Mouse (Mus musculus) hindbrain, postnatal 0 days (tissue): Measurements from ENCODE around the gene Olfr961. TPM values are rescaled to one million over a fixed set of nuclear protein-coding genes. Genes with fewer than 3 reads are reported as not detected.

Experiments used
- ATAC-seq: fragments of 200-750 bp; cut with Nextera tagmentation; 2 replicates; pipeline ENCODE4 v1.8.0; 2017; ENCODE audit warnings: mild to moderate bottlenecking, moderate TSS enrichment, moderate library complexity
- DNase-seq: peaks from one replicate; pipeline ENCODE4 v3.0.0-alpha.2; 2015; ENCODE audit warnings: low spot score
- H3K27ac ChIP-seq: fragments of 300-500 bp; sonication (generic); 2 replicates; pipeline ENCODE4 v1.5.1; 2014; ENCODE audit warnings: mild to moderate bottlenecking
- H3K27me3 ChIP-seq: fragments of 300-500 bp; sonication (generic); 2 replicates; pipeline ENCODE4 v1.6.1; 2014; ENCODE audit warnings: low read length, mixed read lengths; ENCODE audit not compliant: insufficient read depth
- H3K36me3 ChIP-seq: fragments of 300-500 bp; sonication (generic); 2 replicates; pipeline ENCODE4 v1.6.1; 2014; ENCODE audit warnings: low read length, mixed read lengths; ENCODE audit not compliant: insufficient read depth
- H3K4me1 ChIP-seq: fragments of 300-500 bp; sonication (generic); 2 replicates; pipeline ENCODE4 v1.6.1; 2014; ENCODE audit warnings: antibody characterized with exemption, low read length, mixed read lengths; ENCODE audit not compliant: insufficient read depth
- H3K4me2 ChIP-seq: fragments of 300-500 bp; sonication (generic); 2 replicates; pipeline ENCODE4 v1.6.1; 2014; ENCODE audit warnings: low read depth, mild to moderate bottlenecking, low read length, moderate library complexity, mixed read lengths
- H3K4me3 ChIP-seq: fragments of 300-500 bp; sonication (generic); 2 replicates; pipeline ENCODE4 v1.5.1; 2014; ENCODE audit warnings: low read length
- H3K9ac ChIP-seq: fragments of 300-500 bp; sonication (generic); replicated peaks from 2 replicates; pipeline ENCODE4 v1.6.1; 2014; ENCODE audit warnings: mild to moderate bottlenecking, low read length, moderate library complexity, mixed read lengths
- H3K9me3 ChIP-seq: fragments of 300-500 bp; sonication (generic); 2 replicates; pipeline ENCODE4 v1.6.1; 2016; ENCODE audit warnings: low read length, mixed read lengths
- CTCF ChIP-seq: IDR thresholded peaks from 2 replicates; pipeline ENCODE4 v1.5.1; 2016; ENCODE audit warnings: antibody characterized with exemption, control low read depth, low read depth
- WGBS: fragments of 180-500 bp; shearing (Covaris S2); extraction: QIAGEN DNeasy Blood & Tissue Kit; methylation state at CpG from one replicate; pipeline ENCODE4 v1.1.7; 2014; 5-methylcytosine and 5-hydroxymethylcytosine counted together
- polyA plus RNA-seq: library from polyadenylated mRNA; unstranded; fragments of >200 nt; fragmentation: Nextera tagmentation; extraction: Ambion mirVana; gene quantifications from 2 replicates; pipeline ENCODE4 v1.2.1, GENCODE M21; 2015
- total RNA-seq: library from RNA; depleted of rRNA; stranded (reverse); fragments of >200 nt; gene quantifications from 2 replicates; pipeline ENCODE4 v1.2.3, GENCODE M21; 2014

The Olfr961 gene
- total and polyA plus RNA-seq, 2 experiments from 2014 or later: not detected

DNA sequence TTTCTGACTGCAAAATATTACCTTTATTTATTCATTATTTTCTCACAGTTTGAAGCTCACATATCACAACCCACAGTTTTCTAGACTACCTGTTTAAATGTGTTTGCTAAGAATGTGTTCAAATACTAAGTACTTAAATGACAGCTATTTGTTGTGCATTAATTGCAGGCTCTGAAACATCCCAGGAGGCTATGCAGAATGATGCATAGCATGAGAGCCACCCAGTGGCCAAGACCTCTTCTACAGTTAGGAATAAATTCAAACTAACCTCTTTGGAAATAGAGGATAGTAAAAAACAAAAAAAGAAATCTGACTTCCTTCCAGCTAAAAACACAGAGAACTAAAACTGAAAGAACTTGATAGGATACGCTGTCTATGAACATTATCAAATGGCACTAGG lies 32.9 kb upstream of the Olfr961 start:
- ATAC-seq: no peak

DNA sequence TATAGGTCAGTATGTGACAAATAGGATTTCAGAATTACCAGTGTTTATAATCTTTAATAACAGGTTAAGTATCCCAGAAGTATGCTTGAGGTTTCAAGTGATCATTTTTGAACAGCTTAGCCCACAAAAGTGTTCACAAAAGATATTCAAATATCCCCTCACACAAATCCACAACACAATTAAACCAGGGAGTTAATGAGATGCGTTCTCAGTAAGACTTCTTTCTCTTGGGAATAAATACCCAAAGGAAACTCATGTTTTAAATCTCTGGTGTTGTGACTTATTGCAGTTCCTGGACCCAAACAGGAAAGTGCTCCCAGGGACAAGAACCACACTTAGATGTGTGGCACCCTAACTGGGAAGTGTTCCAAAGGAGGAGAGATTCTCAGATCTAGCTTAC lies 23.8 kb upstream of the Olfr961 start, which contains the start of gene Olfr960:
TSS of gene Olfr960 (plus strand) at position 301 of the 400 bp plus-strand sequence.
- no peak for TF ChIP-seq CTCF
- no peak for ATAC-seq
- no peak within 1 kb of the TSS for H3K4me3 ChIP-seq
- no peak within 1 kb of the TSS for H3K27ac ChIP-seq
- H3K4me1 ChIP-seq: no peaks in the 10 kb centered on the region
- no peaks in the 10 kb centered on the region for H3K9me3 ChIP-seq
- no peaks in the 10 kb centered on the region for H3K27me3 ChIP-seq
- no peaks in the 10 kb centered on the region for H3K36me3 ChIP-seq
- no peak within 1 kb of the TSS for H3K9ac ChIP-seq
- WGBS: 59% methylated on average over 1 of the region's 1 CpGs
- no peak within 1 kb of the TSS for H3K4me2 ChIP-seq
- no peak for DNase-seq

More for the DNA sequence above, 32.9 kb upstream of the Olfr961 start:
- Histone ChIP-seq H3K9ac (no peak overlapping the region), H3K27ac (no peak overlapping the region), H3K4me2 (no peak overlapping the region), H3K27me3 (no peaks in the 10 kb centered on the region), H3K4me3 (no peak overlapping the region), H3K9me3 (no peaks in the 10 kb centered on the region), H3K4me1 (no peaks in the 10 kb centered on the region), H3K36me3 (no peaks in the 10 kb centered on the region)
- peak; percentile 73 for TF ChIP-seq CTCF
- DNase-seq: peak; percentile 76
- WGBS: 75% methylated on average over 1 of the region's 1 CpGs

DNA sequence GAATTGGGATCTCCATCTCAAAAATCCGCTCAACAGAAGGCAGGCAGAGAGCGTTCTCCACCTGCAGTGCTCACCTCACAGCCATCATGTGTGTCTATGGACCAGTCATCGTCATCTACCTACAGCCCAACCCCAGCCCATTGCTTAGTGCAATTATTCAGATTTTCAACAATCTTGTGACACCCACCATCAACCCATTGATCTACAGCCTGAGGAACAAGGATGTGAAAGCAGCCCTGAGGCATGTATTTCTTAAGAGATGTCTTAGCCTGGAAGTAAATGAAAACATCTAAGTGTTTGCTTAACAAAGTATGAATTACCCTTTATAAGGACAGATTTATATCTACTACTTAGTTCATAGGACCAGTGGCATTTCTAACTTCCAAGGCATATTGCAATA lies 21.1 kb upstream of the Olfr961 start:
- 94% methylated on average over 3 of the region's 3 CpGs for WGBS
- Histone ChIP-seq H3K27me3 (no peaks in the 10 kb centered on the region), H3K4me1 (no peaks in the 10 kb centered on the region), H3K9ac (no peak overlapping the region), H3K4me2 (no peak overlapping the region), H3K4me3 (no peak overlapping the region), H3K9me3 (no peaks in the 10 kb centered on the region), H3K27ac (no peak overlapping the region), H3K36me3 (no peaks in the 10 kb centered on the region)
- DNase-seq (no peak), ATAC-seq (no peak)
- TF ChIP-seq CTCF: no peak

DNA sequence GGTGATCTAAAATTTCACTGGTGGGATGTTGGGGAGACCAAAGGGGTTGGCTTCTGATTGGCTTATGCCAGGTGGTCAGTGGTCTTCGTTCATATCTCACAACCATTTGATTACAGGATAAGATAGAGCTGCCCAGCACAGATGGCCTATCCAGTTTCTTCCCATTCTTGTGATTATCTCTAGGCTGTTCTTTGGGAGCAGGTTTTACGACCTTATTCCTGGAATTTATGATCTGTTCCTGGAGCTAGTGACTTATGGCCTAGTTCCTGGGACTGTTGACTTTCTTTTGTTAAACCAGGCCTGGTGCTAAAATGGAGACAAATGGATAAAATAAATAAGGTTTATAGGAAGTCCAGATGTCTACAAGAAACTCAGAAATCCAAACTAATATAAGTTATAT lies 20.2 kb upstream of the Olfr961 start:
- no peak for TF ChIP-seq CTCF
- H3K27me3 ChIP-seq: no peaks in the 10 kb centered on the region
- DNase-seq (no peak), ATAC-seq (no peak)
- WGBS: 85% methylated on average over 2 of the region's 2 CpGs
- no peak overlapping the region for H3K4me2 ChIP-seq
- H3K4me1 ChIP-seq: no peaks in the 10 kb centered on the region
- no peak overlapping the region for H3K9ac ChIP-seq
- H3K4me3 ChIP-seq: no peak overlapping the region
- H3K9me3 ChIP-seq: no peaks in the 10 kb centered on the region
- H3K36me3 ChIP-seq: no peaks in the 10 kb centered on the region
- no peak overlapping the region for H3K27ac ChIP-seq

DNA sequence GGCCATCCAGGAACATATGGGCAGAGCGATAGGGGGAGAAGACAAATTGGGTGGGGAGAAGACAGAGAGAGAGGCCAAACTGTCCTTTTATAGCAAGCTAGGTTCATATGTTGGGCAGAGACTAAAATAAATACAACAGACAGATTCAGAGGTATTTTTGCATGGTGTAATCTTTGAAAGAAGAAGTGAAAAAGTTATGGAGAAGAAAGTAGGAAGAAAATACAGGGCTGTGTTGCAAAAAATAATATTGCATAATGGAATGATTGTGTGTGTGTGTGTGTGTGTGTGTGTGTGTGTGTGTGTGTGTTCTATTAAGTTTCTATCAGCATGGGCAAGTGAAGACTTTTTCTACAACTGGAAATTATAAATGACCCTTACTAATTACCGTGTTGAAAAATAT lies 15.8 kb upstream of the Olfr961 start:
- H3K4me2 ChIP-seq: no peak overlapping the region
- DNase-seq (no peak), ATAC-seq (no peak)
- 93% methylated on average over 2 of the region's 2 CpGs for WGBS
- no peaks in the 10 kb centered on the region for H3K9me3 ChIP-seq
- H3K27ac ChIP-seq: no peak overlapping the region
- no peak overlapping the region for H3K9ac ChIP-seq
- no peaks in the 10 kb centered on the region for H3K36me3 ChIP-seq
- no peaks in the 10 kb centered on the region for H3K27me3 ChIP-seq
- TF ChIP-seq CTCF: no peak
- no peak overlapping the region for H3K4me3 ChIP-seq
- no peaks in the 10 kb centered on the region for H3K4me1 ChIP-seq

DNA sequence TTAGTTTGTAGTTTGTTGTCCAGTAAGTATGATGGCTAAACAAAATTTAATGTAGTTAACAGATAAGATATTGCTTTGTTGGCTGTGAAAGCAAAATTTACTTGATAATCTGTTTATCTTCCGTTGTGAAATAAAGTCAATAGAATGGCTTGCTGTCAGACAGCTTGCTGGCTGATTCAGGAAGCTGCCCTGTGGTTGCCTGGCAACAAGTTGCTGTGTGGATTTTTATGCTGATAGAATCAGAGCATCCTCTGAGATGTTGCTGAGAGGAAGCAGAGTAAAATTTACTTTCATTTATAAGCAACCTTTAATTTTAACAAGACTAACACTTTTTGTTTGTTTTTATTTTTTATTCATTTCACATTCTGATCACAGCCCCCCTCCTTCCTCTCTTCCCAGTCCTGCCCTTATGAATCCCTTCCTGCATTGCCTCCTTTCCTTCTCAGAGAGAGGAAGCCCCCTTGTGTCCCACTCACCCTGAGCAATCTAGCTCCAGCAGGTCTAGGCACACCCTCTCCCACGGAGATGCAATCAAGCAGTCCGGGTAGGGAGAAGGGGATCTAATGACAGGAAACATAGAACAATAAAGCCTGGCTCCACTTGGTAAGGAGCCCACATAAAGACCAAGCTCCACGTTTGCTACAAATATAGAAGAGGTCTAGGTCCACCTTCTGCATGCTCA lies 10.8 kb upstream of the Olfr961 start:
- WGBS: 20% methylated on average over 4 of the region's 4 CpGs
- Histone ChIP-seq H3K27ac (0 out of 2 replicates have a peak overlapping the region, but pooled peaks have one; percentile 51), H3K27me3 (no peaks in the 10 kb centered on the region), H3K36me3 (no peaks in the 10 kb centered on the region), H3K9me3 (no peaks in the 10 kb centered on the region), H3K9ac (no peak overlapping the region), H3K4me1 (no peaks in the 10 kb centered on the region), H3K4me2 (no peak overlapping the region), H3K4me3 (no peak overlapping the region)
- TF ChIP-seq CTCF: no peak
- DNase-seq: peak; percentile 64
- ATAC-seq: peak; percentile 61; the same call in 1 of the 2 replicates

DNA sequence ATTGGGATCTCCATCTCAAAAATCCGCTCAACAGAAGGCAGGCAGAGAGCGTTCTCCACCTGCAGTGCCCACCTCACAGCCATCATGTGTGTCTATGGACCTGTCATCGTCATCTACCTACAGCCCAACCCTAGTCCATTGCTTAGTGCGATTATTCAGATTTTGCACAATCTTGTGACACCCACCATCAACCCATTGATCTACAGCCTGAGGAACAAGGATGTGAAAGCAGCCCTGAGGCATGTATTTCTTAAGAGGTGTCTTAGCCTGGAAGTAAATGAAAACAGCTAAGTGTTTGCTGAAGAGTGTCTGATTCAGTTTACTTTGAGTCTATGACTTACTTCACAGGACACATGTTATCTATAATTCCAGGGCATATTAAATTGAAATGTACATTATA lies 2.5 kb downstream of the Olfr961 start:
- Histone ChIP-seq H3K9me3 (no peaks in the 10 kb centered on the region), H3K9ac (no peak overlapping the region), H3K27ac (no peak overlapping the region), H3K4me3 (no peak overlapping the region), H3K36me3 (no peaks in the 10 kb centered on the region), H3K4me1 (no peaks in the 10 kb centered on the region), H3K27me3 (no peaks in the 10 kb centered on the region), H3K4me2 (no peak overlapping the region)
- no peak for TF ChIP-seq CTCF
- ATAC-seq: no peak
- WGBS: 92% methylated on average over 4 of the region's 4 CpGs
- no peak for DNase-seq
